Mouse (Mus musculus): ENCODE measurements at regions not wholly inside any gene's neighbourhood (a gene's known extent, or its start where the extent isn't known, plus 50 kb on each side); places are given as distances from the start of the nearest gene placed in this dataset.
"Not testable (repeated sequence)": the region's sequence is repeated elsewhere in the genome, so short reads cannot be mapped to it uniquely, and the experiment has no call there.

GRCm38 (mm10) chr1:136680173-136680572 lies 55.5 kb downstream of the Zfp281 start:
- WGBS, result 72% methylated on average over 3 of the region's 3 CpGs
- Histone ChIP-seq H3K4me3 (no peak overlapping the region), H3K27ac (replicated peaks) (no peak overlapping the region), H3K4me1 (replicated peaks) (peaks cover 3% of the 10 kb centered on the region; the same call in 1 of the 2 replicates), H3K27me3 (no peaks in the 10 kb centered on the region), H3K36me3 (no peaks in the 10 kb centered on the region), H3K4me2 (no peak overlapping the region), H3K9ac (no peak overlapping the region), H3K9me3 (no peaks in the 10 kb centered on the region)
- ATAC-seq (ENCODE audit: low FRiP score, low read depth), result no peak

GRCm38 (mm10) chr1:136682311-136682710 lies 57.6 kb downstream of the Zfp281 start:
- not testable (repeated sequence) for H3K27ac ChIP-seq (replicated peaks); H3K9me3 ChIP-seq; H3K4me1 ChIP-seq (replicated peaks); H3K4me3 ChIP-seq; ATAC-seq (ENCODE audit: low FRiP score, low read depth); H3K4me2 ChIP-seq; H3K36me3 ChIP-seq; H3K27me3 ChIP-seq; H3K9ac ChIP-seq
- WGBS, result 60% methylated on average over 10 of the region's 10 CpGs

DNA sequence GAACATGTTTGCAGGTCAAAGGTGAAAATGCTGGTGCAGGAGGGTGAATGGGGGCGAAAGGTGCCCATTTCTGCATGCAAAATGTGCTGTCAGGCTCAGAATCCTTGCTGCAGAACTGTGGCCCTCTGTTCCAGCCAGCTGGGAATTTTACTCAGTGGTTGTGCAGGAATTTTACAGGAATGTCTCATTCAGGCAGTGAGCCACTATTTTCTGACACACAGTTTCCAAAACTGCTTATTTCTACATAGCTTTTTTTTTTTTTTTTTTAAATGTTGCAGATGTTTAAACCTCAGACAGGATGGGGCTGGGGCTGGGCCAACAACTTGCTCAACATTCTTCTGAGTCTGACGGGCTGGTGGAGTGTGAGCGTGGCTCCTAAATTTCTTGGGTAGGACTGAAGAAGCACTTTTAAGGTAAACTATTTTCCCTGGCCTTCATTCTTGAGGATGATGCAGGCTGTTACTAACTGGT lies 58.4 kb downstream of the Zfp281 start:
- Histone ChIP-seq H3K4me2 (no peak overlapping the region), H3K9ac (no peak overlapping the region), H3K4me3 (no peak overlapping the region), H3K27ac (replicated peaks) (no peak overlapping the region), H3K36me3 (no peaks in the 10 kb centered on the region), H3K4me1 (replicated peaks) (no peaks in the 10 kb centered on the region), H3K27me3 (no peaks in the 10 kb centered on the region), H3K9me3 (no peaks in the 10 kb centered on the region)
- WGBS, result 77% methylated on average over 3 of the region's 3 CpGs
- no peak for ATAC-seq (ENCODE audit: low FRiP score, low read depth)

DNA sequence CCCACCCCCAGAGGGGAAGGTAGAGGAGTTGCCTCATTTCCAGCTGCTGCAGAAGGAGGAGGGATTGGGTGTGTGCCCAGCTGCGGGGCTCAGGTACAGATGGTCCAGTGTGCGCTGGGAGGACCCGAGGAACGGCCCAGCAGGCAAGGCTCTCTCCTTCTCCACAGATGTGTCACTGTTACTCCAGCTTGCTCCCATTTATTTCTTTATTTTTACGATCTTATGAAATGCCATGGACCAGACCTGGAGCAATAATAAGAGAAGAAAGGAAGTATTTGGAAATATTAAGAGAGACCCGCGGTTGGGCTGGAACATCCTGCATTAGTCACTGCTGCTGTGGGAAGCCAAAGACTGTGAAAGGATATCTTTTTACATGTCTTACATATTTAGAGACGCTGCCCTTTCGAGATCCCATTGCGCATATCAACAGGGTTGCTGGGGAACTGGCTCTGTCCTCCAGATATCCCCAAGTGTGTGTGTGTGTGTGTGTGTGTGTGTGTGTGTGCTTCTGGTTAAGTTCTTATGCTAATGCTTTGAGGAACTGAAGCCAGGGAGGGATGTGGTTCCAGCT lies 58.9 kb downstream of the Zfp281 start:
- ATAC-seq (ENCODE audit: low FRiP score, low read depth), result no peak
- no peaks in the 10 kb centered on the region for H3K27me3 ChIP-seq
- no peak overlapping the region for H3K4me3 ChIP-seq
- no peaks in the 10 kb centered on the region for H3K4me1 ChIP-seq (replicated peaks)
- no peaks in the 10 kb centered on the region for H3K9me3 ChIP-seq
- H3K9ac ChIP-seq, result no peak overlapping the region
- H3K27ac ChIP-seq (replicated peaks), result no peak overlapping the region
- no peak overlapping the region for H3K4me2 ChIP-seq
- no peaks in the 10 kb centered on the region for H3K36me3 ChIP-seq
- WGBS, result 59% methylated on average over 10 of the region's 10 CpGs

DNA sequence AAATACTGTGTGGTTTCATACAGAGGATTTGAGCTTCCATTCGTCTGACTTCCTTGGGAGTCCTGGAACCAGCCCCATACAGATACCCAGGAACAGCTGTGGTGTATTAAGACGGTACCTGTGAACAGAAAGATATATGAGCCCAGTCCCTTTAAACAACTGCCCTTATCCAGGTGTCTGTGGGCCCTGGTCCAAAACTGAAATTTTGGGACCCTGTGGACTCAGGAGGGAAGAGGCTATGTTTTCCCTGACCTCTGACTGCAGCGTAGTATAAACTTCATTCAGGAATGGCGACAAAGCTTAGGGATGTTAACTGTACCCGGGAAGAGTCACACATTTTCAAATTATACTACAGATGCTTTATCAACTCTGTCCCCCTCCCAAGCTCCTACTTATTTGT lies 59.8 kb downstream of the Zfp281 start:
- Histone ChIP-seq H3K4me1 (replicated peaks) (no peaks in the 10 kb centered on the region), H3K27me3 (no peaks in the 10 kb centered on the region), H3K4me2 (no peak overlapping the region), H3K36me3 (no peaks in the 10 kb centered on the region), H3K27ac (replicated peaks) (no peak overlapping the region), H3K9ac (no peak overlapping the region), H3K4me3 (no peak overlapping the region), H3K9me3 (no peaks in the 10 kb centered on the region)
- 84% methylated on average over 5 of the region's 5 CpGs for WGBS
- no peak for ATAC-seq (ENCODE audit: low FRiP score, low read depth)

DNA sequence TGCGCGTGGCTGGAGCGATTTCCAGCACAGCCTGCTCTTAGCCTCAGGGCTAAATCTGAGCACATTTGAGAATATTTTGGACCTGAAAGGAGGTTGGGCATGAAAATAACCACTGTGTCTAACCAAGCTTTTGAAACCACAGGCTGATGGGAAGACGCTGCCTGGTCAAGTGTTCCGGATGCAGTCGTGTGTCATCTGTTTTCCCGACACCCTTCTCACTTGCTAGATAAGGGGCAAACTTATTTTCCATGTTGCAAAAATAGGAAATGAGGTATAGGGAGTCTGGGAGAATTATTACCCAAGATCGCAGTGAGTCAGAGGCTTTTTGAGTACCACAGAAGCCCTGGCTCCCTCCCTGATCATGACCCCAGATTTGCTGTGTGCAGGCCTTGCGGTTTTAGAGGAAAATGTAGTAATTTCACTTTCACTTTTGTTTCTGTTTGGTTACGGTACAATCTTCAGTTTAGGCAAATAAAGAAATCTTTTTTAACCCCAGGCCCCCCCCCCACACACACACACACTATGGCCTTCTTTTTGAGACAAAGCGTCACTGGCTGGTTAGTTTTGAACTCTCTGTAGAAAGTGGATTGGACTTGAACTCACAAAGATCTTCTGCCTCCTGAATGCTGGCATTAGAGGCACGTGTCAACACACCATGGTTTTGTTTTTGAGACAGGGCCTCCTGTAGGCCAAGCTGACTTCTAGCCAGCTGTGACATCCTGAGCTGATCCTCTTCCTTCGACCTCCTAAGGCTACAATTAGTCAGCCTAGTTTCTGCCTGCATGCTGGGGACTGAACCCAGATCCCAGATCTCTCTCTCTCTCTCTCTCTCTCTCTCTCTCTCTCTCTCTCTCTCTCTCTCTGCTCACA lies 60.7 kb downstream of the Zfp281 start:
- 73% methylated on average over 13 of the region's 13 CpGs for WGBS
- Histone ChIP-seq H3K27me3 (no peaks in the 10 kb centered on the region), H3K4me2 (no peak overlapping the region), H3K4me3 (no peak overlapping the region), H3K27ac (replicated peaks) (no peak overlapping the region), H3K9me3 (no peaks in the 10 kb centered on the region), H3K4me1 (replicated peaks) (no peaks in the 10 kb centered on the region), H3K36me3 (no peaks in the 10 kb centered on the region), H3K9ac (no peak overlapping the region)
- no peak for ATAC-seq (ENCODE audit: low FRiP score, low read depth)

DNA sequence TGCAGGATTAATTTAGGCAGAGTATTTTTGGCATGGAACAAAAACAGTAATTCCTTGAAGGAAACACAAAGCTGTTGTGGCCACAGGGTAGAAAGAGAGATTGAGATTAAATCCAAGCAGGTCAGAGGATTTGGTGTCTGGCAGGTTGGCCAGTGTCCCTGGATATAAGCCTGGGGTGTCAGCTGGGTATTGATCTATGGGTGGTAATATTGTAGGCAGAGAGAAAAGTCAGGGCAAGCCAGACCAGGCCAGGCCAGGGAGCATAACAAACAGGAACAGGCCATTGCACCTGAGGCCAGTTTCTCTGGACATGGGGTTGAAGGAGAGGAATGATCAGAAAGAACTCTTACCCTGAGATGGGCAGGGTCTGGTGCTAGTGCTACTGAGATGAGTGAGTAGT lies 61.8 kb downstream of the Zfp281 start:
- Histone ChIP-seq H3K4me2 (no peak overlapping the region), H3K4me3 (no peak overlapping the region), H3K27me3 (no peaks in the 10 kb centered on the region), H3K36me3 (no peaks in the 10 kb centered on the region), H3K9me3 (no peaks in the 10 kb centered on the region), H3K4me1 (replicated peaks) (no peaks in the 10 kb centered on the region), H3K27ac (replicated peaks) (no peak overlapping the region), H3K9ac (no peak overlapping the region)
- ATAC-seq (ENCODE audit: low FRiP score, low read depth), result no peak

DNA sequence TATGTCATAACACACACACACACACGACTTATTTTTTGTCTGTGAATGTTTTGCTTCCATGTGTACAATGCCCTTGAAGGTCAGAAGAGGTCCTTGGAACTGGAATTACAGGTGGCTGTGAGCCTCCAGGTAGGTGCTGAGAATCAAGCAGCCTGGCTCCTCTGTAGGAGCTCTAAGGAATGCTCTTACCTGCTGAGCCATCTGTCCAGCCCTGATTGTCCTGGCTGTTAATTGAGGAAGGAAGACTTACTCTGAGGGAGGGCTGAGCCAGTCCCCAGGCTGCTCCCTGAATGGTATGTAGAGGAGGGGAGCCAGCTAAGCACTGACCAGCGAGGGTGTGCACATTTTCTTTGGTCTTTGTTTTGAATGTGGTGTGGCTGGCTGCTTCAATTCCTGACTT lies 65.4 kb downstream of the Zfp281 start:
- Histone ChIP-seq H3K36me3 (no peaks in the 10 kb centered on the region), H3K9ac (no peak overlapping the region), H3K9me3 (no peaks in the 10 kb centered on the region), H3K4me3 (no peak overlapping the region), H3K4me2 (no peak overlapping the region), H3K27ac (replicated peaks) (no peak overlapping the region), H3K27me3 (no peaks in the 10 kb centered on the region), H3K4me1 (replicated peaks) (no peaks in the 10 kb centered on the region)
- 32% methylated on average over 2 of the region's 2 CpGs for WGBS
- ATAC-seq (ENCODE audit: low FRiP score, low read depth), result no peak

- 0 out of 2 replicates have a peak, but pooled peaks cover 3% of the 10 kb centered on the region for H3K4me1 ChIP-seq (replicated peaks)
- no peaks in the 10 kb centered on the region for H3K36me3 ChIP-seq
- no peak overlapping the region for H3K27ac ChIP-seq (replicated peaks)
- 56% methylated on average over 5 of the region's 5 CpGs for WGBS
- H3K4me2 ChIP-seq, result no peak overlapping the region
- H3K4me3 ChIP-seq, result no peak overlapping the region
- no peak overlapping the region for H3K9ac ChIP-seq
- H3K27me3 ChIP-seq, result no peaks in the 10 kb centered on the region
- ATAC-seq (ENCODE audit: low FRiP score, low read depth), result no peak
- no peaks in the 10 kb centered on the region for H3K9me3 ChIP-seq
Observed at GRCm38 (mm10) chr1:136693421-136693820, 68.7 kb downstream of the Zfp281 start.

- Histone ChIP-seq H3K9ac (no peak overlapping the region), H3K9me3 (no peaks in the 10 kb centered on the region), H3K27me3 (no peaks in the 10 kb centered on the region), H3K4me3 (no peak overlapping the region), H3K36me3 (no peaks in the 10 kb centered on the region), H3K4me2 (no peak overlapping the region), H3K27ac (replicated peaks) (no peak overlapping the region), H3K4me1 (replicated peaks) (0 out of 2 replicates have a peak, but pooled peaks cover 3% of the 10 kb centered on the region)
- ATAC-seq (ENCODE audit: low FRiP score, low read depth), result no peak
- 59% methylated on average over 7 of the region's 7 CpGs for WGBS
Observed at GRCm38 (mm10) chr1:136694983-136695382, 70.3 kb downstream of the Zfp281 start.

GRCm38 (mm10) chr1:136696077-136696641 lies 71.5 kb downstream of the Zfp281 start:
- Histone ChIP-seq H3K36me3 (no peaks in the 10 kb centered on the region), H3K9ac (no peak overlapping the region), H3K27me3 (no peaks in the 10 kb centered on the region), H3K27ac (replicated peaks) (no peak overlapping the region), H3K4me3 (0 out of 2 replicates have a peak overlapping the region, but pooled peaks have one; percentile 1), H3K4me2 (peak overlapping the region; percentile 42), H3K4me1 (replicated peaks) (0 out of 2 replicates have a peak, but pooled peaks cover 3% of the 10 kb centered on the region), H3K9me3 (no peaks in the 10 kb centered on the region)
- ATAC-seq (ENCODE audit: low FRiP score, low read depth), result no peak
- 13% methylated on average over 19 of the region's 19 CpGs for WGBS

DNA sequence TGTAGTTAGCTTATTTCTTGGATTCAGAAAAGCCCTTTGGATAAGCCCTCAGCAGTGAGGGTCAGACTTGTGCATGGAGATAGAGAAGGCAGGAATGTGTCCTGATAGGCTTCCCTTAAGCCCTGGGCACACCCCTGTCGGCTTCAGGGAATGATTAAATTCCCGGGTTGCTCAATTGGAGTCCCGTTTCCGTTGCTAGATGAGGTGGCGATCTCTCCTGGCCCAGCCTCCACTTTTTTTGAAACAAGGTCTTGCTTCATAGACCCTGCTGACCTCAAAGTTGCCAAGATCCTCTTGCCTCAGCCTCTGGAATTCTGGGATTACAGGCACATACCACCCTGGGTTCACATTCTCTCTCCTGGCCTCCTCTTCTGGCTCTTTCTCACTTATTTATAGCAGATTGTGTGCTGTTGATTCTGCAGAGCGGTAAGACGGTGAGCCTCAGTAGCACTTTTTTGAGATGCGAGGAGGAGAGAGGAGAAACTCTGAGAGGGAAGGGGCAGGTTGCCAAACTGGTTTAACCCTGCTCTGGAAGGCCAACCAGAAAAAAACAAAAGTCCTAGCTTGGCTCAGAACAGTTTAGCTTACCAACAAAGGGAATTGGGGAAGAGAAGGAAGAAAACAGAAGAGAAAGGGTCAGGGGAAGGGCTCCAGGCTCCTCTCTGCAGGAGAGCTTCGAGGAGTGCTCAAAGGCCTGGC lies 73.9 kb downstream of the Zfp281 start:
- H3K4me2 ChIP-seq, result no peak overlapping the region
- no peaks in the 10 kb centered on the region for H3K9me3 ChIP-seq
- no peak overlapping the region for H3K4me3 ChIP-seq
- ATAC-seq (ENCODE audit: low FRiP score, low read depth), result no peak
- WGBS, result 27% methylated on average over 9 of the region's 9 CpGs
- no peak overlapping the region for H3K9ac ChIP-seq
- H3K4me1 ChIP-seq (replicated peaks), result 0 out of 2 replicates have a peak, but pooled peaks cover 3% of the 10 kb centered on the region
- H3K27me3 ChIP-seq, result no peaks in the 10 kb centered on the region
- no peaks in the 10 kb centered on the region for H3K36me3 ChIP-seq
- no peak overlapping the region for H3K27ac ChIP-seq (replicated peaks)
